Mouse (Mus musculus) bone marrow, adult 2 months (tissue): ENCODE data around the gene Prr15l. TPM values are rescaled to one million over a fixed set of nuclear protein-coding genes. Genes with fewer than 3 reads are reported as not detected.

Experiments
- H3K27ac ChIP-seq: fragments of 200-500 bp; 2 replicates; pipeline ENCODE4 v1.5.1; 2012; ENCODE audit warnings: low read depth, mild to moderate bottlenecking, control low read depth, inconsistent platforms, low read length; ENCODE audit not compliant: control insufficient read depth, poor library complexity, insufficient read depth
- H3K4me1 ChIP-seq: fragments of 200-500 bp; 2 replicates; pipeline ENCODE4 v1.6.1; 2011; ENCODE audit warnings: low read length; ENCODE audit not compliant: control insufficient read depth, insufficient read depth
- H3K4me3 ChIP-seq: fragments of 200-500 bp; replicated peaks from 2 replicates; pipeline ENCODE3; 2011; ENCODE audit warnings: mild to moderate bottlenecking, low read depth, low read length, control low read depth; ENCODE audit not compliant: control insufficient read depth
- CTCF ChIP-seq: fragments of 200-500 bp; IDR thresholded peaks from 2 replicates; pipeline ENCODE4 v1.5.1; 2011; ENCODE audit warnings: low read length, control low read depth; ENCODE audit not compliant: control insufficient read depth, insufficient read depth
- POLR2A ChIP-seq: fragments of 200-500 bp; IDR thresholded peaks from 2 replicates; pipeline ENCODE4 v1.6.1; 2011; ENCODE audit warnings: low read depth, mild to moderate bottlenecking, control low read depth, low read length, borderline replicate concordance; ENCODE audit not compliant: control insufficient read depth
- WGBS: fragments of 180-500 bp; shearing (Covaris S2); methylation state at CpG from one replicate; pipeline ENCODE4 v1.1.7; 2018; 5-methylcytosine and 5-hydroxymethylcytosine counted together
- polyA plus RNA-seq: library from polyadenylated mRNA; stranded (reverse); fragments of >200 nt; gene quantifications from 2 replicates; pipeline ENCODE4 v1.2.4, GENCODE M21; 2011; ENCODE audit warnings: low replicate concordance; ENCODE audit not compliant: missing spikeins, insufficient read depth, insufficient read length

Prr15l gene
- polyA plus RNA-seq, 1 experiment = not detected

DNA sequence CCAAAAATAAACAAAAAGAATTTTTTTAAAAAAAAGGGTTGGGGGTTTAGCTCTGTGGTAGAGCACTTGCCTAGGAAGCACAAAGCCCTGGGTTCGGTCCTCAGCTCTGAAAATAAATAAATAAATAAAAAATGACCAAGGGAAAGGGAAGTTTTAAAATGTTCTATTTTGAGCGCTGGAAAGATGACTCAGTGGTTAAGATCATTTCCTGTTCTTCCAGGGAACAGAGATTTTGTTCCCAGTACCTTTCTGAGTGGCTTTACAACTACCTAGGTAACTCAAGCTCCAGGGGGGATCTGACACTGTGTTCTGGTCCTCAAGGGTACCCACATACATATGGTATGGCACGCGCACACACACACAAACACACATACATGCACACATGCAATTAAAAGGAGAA is 32.0 kb upstream of the Prr15l start:
- TF ChIP-seq POLR2A = no peak
- no peak for TF ChIP-seq CTCF
- Histone ChIP-seq H3K4me1 (no peaks in the 10 kb centered on the region; the same call in 1 of the 2 replicates), H3K4me3 (no peak overlapping the region), H3K27ac (no peak overlapping the region)
- 46% methylated on average over 4 of the region's 4 CpGs for WGBS

DNA sequence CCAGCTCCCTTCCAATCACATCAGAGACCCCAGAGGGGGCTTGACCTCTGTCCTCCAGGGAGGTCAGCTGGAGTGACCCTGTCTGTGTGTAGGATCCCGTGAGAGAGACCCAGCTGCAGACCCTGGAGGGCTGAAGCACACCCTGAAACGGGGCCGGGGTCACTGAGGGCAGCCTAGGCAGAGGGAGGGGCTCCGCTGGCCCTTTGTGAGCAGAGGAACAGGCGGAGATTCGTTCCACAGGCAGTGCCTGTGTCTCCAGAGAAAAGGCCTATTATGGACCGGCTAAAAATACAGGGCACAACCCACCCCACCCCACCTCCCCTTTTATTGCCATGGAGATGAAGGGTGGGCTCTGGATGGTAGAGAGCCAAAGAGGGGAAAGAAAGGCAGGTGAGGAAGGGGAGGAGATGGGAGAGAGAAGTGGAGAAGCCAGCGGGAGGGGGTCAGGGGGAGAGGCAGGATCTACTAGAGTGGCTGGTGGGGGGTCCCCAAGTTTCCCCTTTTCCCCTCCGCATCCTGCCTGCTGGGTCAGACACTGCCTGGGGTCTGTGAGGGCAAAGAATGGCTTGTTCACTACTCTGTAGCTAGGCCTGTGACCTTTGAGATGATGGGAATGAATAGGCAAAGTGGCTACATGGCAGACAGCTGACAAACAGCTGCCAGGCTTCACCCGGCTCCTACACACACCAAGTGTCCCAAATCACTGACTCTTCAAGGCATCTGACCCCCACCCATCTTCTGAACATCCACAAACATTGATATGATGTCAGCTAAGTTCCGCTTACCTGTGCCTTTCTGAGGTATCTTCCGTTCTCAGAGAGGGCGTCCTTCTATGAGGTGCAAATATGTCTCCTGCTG is 28.2 kb upstream of the Prr15l start:
- no peak for TF ChIP-seq CTCF
- H3K4me1 ChIP-seq = no peaks in the 10 kb centered on the region; the same call in 1 of the 2 replicates
- H3K27ac ChIP-seq = no peak overlapping the region
- 76% methylated on average over 13 of the region's 13 CpGs for WGBS
- no peak overlapping the region for H3K4me3 ChIP-seq

DNA sequence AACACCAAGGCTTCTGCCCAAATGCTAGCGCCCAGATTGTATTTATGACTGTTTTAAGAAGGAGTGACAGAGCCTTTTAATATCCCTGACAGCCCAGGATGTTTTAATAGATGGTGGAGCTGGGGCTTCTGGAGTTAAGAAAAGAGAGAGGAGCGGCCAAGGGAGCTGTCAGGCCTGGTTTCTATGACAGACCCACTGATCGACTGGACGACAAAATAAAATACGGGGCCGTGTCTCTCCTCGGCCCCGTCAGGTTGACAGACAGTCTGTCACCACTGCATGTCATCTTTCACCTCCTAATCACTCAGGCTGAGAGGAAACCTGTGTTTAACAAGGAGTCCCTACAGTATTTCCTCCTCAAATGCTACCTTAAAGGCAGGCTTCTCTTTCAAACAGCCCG is 26.6 kb upstream of the Prr15l start:
- 78% methylated on average over 9 of the region's 9 CpGs for WGBS
- TF ChIP-seq POLR2A (no peak), CTCF (no peak)
- Histone ChIP-seq H3K27ac (no peak overlapping the region), H3K4me3 (no peak overlapping the region), H3K4me1 (no peaks in the 10 kb centered on the region)

GRCm38 (mm10) chr11:96902639-96903635 is 25.0 kb upstream of the Prr15l start:
- 76% methylated on average over 16 of the region's 16 CpGs for WGBS
- no peak overlapping the region for H3K27ac ChIP-seq
- no peak overlapping the region for H3K4me3 ChIP-seq
- TF ChIP-seq CTCF = no peak
- no peak for TF ChIP-seq POLR2A
- H3K4me1 ChIP-seq = no peaks in the 10 kb centered on the region

DNA sequence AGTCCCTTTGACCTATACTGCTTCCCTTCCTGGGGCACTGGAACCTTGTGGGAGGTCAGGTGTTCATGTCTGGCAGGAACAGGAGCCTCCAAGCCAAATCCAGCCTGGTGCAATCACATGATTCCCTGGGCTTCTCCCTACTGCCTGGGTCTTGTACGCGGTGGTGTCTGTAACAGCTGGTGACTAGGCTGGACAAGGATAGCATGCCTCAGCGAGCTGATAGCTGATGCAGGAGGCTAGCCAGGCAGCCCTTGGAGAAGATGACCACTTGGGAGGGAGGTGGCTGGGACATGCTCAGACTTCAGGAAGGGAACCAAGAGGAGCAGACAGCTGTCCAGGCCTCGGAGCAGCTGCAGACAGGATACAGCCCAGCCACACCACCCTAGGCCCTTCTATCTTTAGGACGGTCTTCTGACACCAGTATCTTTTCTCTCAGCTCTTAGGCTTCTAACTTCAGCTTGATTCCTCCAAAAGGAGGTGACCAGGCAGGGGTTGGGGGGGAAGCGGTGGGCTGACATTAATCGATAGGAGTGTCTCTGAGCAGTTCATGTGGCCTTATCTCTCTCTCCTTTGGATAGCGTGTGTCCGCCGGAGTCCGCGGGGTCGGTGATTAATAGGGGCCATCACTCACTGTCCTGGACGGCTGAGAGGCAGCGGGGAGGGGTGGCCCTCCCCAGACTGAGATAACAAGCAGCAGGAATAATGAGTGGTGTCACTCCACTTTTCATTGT is 21.3 kb upstream of the Prr15l start:
- Histone ChIP-seq H3K4me1 (no peaks in the 10 kb centered on the region), H3K27ac (no peak overlapping the region), H3K4me3 (no peak overlapping the region)
- TF ChIP-seq CTCF = no peak
- TF ChIP-seq POLR2A = no peak
- WGBS = 81% methylated on average over 15 of the region's 15 CpGs

DNA sequence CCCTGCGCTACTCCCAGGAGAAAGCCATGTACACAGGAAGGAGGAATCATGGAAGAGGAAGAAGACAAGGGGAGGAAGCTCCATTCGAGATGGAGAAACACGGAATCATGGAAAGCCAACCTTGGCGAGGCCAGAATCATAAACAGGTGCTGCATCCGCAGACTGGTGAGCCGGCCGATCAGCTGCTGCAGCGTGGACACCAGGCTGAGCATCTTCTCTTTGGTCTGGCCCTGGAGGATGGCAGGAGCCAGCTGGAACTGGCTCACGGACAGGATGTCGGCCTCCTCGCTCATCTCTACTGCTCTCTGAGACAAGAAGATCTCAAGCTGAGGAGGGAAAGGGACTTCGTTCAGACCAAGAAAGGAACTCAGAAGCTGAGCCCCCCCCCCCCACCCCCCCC is 19.3 kb upstream of the Prr15l start:
- no peak overlapping the region for H3K27ac ChIP-seq
- WGBS = 88% methylated on average over 12 of the region's 12 CpGs
- H3K4me3 ChIP-seq = no peak overlapping the region
- TF ChIP-seq POLR2A (no peak), CTCF (no peak)
- H3K4me1 ChIP-seq = no peaks in the 10 kb centered on the region

GRCm38 (mm10) chr11:96910003-96910402 is 17.9 kb upstream of the Prr15l start:
- H3K27ac ChIP-seq = no peak overlapping the region
- no peaks in the 10 kb centered on the region for H3K4me1 ChIP-seq
- no peak overlapping the region for H3K4me3 ChIP-seq
- WGBS = 37% methylated on average over 7 of the region's 7 CpGs
- TF ChIP-seq CTCF (peak; percentile 73), POLR2A (no peak)

- Histone ChIP-seq H3K27ac (no peak overlapping the region), H3K4me3 (no peak overlapping the region), H3K4me1 (no peaks in the 10 kb centered on the region)
- 33% methylated on average over 11 of the region's 11 CpGs for WGBS
- TF ChIP-seq CTCF = no peak
- no peak for TF ChIP-seq POLR2A
These were observed 15.2 kb upstream of the Prr15l start for GRCm38 (mm10) chr11:96912682-96913081.
